Comparison of ENCODE assay signal across 16 mouse cellular contexts in the genomic region with DNA sequence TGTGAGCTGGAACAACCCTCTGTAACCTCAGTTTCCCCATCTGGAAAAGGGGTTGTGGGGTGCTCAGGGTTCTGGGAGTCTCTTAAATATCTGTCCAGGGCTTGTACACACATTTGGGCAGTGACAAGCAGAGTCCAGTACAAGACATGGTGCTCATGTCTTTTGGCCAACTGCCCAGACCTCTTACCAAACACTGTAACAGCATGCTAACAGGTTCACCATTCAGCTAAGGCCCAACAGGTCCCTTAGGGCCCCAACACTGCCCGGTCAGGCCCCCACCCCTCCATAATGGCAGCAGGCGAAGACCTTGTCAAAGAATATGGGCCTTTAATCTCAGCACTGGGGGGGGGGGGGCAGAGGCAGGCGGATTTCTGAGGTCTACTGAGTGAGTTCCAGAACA. TPM values are rescaled to one million over a fixed set of nuclear protein-coding genes. Genes with fewer than 3 reads are reported as not detected.
A peak's percentile ranks its signal among the peaks of the same experiment; 100 is the strongest.
DNase-seq lines count a peak whose midpoint lies in the region; ATAC-seq and TF ChIP-seq lines count a peak whose summit lies in the region.
"Had no signal": no experiment of that assay in that cellular context is flagged by ENCODE, and none has a peak within 500 bp of the region (broad histone marks: within the 10 kb centered on the region; RNA-seq: fewer than 3 reads in every experiment).

No protein-coding gene starts in this region.

- no peaks in the 10 kb centered on the region for H3K9me3 ChIP-seq in heart, embryonic 14.5 days (ENCODE audit: control insufficient read depth, low read length)
- no peaks in the 10 kb centered on the region for H3K9me3 ChIP-seq in lung, postnatal 0 days (ENCODE audit: low read length)
- H3K9me3 ChIP-seq: forebrain, embryonic 15.5 days; midbrain, embryonic 10.5 days had no signal

- no peak for TF ChIP-seq CTCF in lung, postnatal 0 days (IDR thresholded peaks at IDR 0.05)

- peak; percentile 46; the same call in 1 of the 2 replicates for ATAC-seq in heart, embryonic 14.5 days (ENCODE audit: insufficient number of reproducible peaks, insufficient read depth, low FRiP score, low read depth)
- peak; percentile 60 for ATAC-seq in lung, postnatal 0 days
- ATAC-seq: activated CD4-positive, CD25-positive, alpha-beta regulatory T cell, adult 4 months; forebrain, embryonic 15.5 days had no signal

- H3K27ac ChIP-seq in heart, embryonic 14.5 days (replicated peaks in 1 of 2; ENCODE audit: control insufficient read depth in 1 of 2, insufficient read depth in 1 of 2, low read depth in 2 of 2, low read length in 2 of 2) = peak overlapping the region; percentile 84 to 89
- peak overlapping the region; percentile 73 for H3K27ac ChIP-seq in lung, postnatal 0 days (ENCODE audit: low read length)
- H3K27ac ChIP-seq: forebrain, embryonic 15.5 days; midbrain, embryonic 10.5 days had no signal

- H3K9ac ChIP-seq in heart, embryonic 14.5 days (ENCODE audit: low read length) = no peak overlapping the region; the same call in 1 of the 2 replicates
- H3K9ac ChIP-seq in lung, postnatal 0 days (replicated peaks; ENCODE audit: low read depth) = no peak overlapping the region
- H3K9ac ChIP-seq: forebrain, embryonic 15.5 days had no signal

- no peak overlapping the region for H3K4me3 ChIP-seq in heart, embryonic 14.5 days (ENCODE audit: control insufficient read depth in 1 of 2, insufficient read depth in 1 of 2, low read depth in 1 of 2, low read length in 2 of 2)
- no peak overlapping the region for H3K4me3 ChIP-seq in lung, postnatal 0 days (ENCODE audit: low read depth, low read length)
- H3K4me3 ChIP-seq: forebrain, embryonic 15.5 days; midbrain, embryonic 10.5 days had no signal

- peaks cover 44 to 71% of the 10 kb centered on the region in 2 experiments for H3K4me1 ChIP-seq in heart, embryonic 14.5 days (ENCODE audit: control insufficient read depth in 2 of 2, insufficient read depth in 2 of 2, low read length in 2 of 2)
- no peaks in the 10 kb centered on the region for H3K4me1 ChIP-seq in lung, postnatal 0 days (ENCODE audit: insufficient read depth, low read depth, low read length)

- no peaks in the 10 kb centered on the region for H3K36me3 ChIP-seq in heart, embryonic 14.5 days (ENCODE audit: control insufficient read depth, insufficient read depth, low read length)
- no peaks in the 10 kb centered on the region for H3K36me3 ChIP-seq in lung, postnatal 0 days (ENCODE audit: insufficient read depth, low read length)
- H3K36me3 ChIP-seq: forebrain, embryonic 15.5 days; midbrain, embryonic 10.5 days had no signal

- 39% methylated on average over 3 of the region's 3 CpGs for WGBS in heart, embryonic 14.5 days
- WGBS in lung, postnatal 0 days = 56% methylated on average over 3 of the region's 3 CpGs

- H3K27me3 ChIP-seq in heart, embryonic 14.5 days (ENCODE audit: control insufficient read depth, insufficient read depth, low read length) = no peaks in the 10 kb centered on the region
- no peaks in the 10 kb centered on the region for H3K27me3 ChIP-seq in lung, postnatal 0 days (replicated peaks; ENCODE audit: insufficient read depth, low read length)
- H3K27me3 ChIP-seq: forebrain, embryonic 15.5 days had no signal

- peak; percentile 41 to 51 for DNase-seq in kidney, postnatal 36 days
- DNase-seq in kidney, adult 11 months = no peak
- DNase-seq in adrenal gland, postnatal 25 days = peak; percentile 30
- DNase-seq in lung, postnatal 0 days (ENCODE audit: low spot score) = peak; percentile 80
- DNase-seq in cerebellum, adult 18-20 months = no peak
- no peak for DNase-seq in right cerebral cortex, adult 18-20 months
- DNase-seq: cerebellum, adult 11-12 months; right cerebral cortex, postnatal 4 days had no signal

- TF ChIP-seq EP300 in lung, postnatal 0 days (IDR thresholded peaks at IDR 0.05) = no peak

- peak overlapping the region; percentile 38; the same call in 1 of the 2 replicates for H3K4me2 ChIP-seq in heart, embryonic 14.5 days (ENCODE audit: low read length)
- no peak overlapping the region for H3K4me2 ChIP-seq in lung, postnatal 0 days (replicated peaks; ENCODE audit: low read depth, low read length)
- H3K4me2 ChIP-seq: forebrain, embryonic 15.5 days had no signal

RNA-seq across cellular contexts. Expression of gene Crybb3, which starts 26.3 kb away (rescaled TPM):
- 0.70 TPM in 1 of 2 replicates, not detected in the other for total RNA-seq in adrenal gland, postnatal 25 days (2021)
- 0.91 and 1.1 TPM in 2 replicates for polyA plus RNA-seq in heart, embryonic 14.5 days (2014; fragmentation: Nextera tagmentation; extraction: Ambion mirVana)
- 0.57 and 1.5 TPM in 2 replicates for polyA plus RNA-seq in lung, postnatal 0 days (2015; fragmentation: Nextera tagmentation; extraction: Ambion mirVana)
- total RNA-seq: hematopoietic stem cell, adult 5-6 weeks had no signal
- polyA plus RNA-seq: activated CD4-positive, CD25-positive, alpha-beta regulatory T cell, adult 4 months had no signal

RNA-seq across cellular contexts. Expression of gene Crybb2, which starts 37.8 kb away (rescaled TPM):
- not detected in 2 replicates for total RNA-seq in adrenal gland, postnatal 25 days (2021)
- polyA plus RNA-seq in heart, embryonic 14.5 days (2014; fragmentation: Nextera tagmentation; extraction: Ambion mirVana) = not detected in 2 replicates
- not detected in 2 replicates for polyA plus RNA-seq in lung, postnatal 0 days (2015; fragmentation: Nextera tagmentation; extraction: Ambion mirVana)
- total RNA-seq: ES-E14; hematopoietic stem cell, adult 5-6 weeks; left cerebral cortex, postnatal 14 days had no signal
- polyA plus RNA-seq: activated CD4-positive, CD25-positive, alpha-beta regulatory T cell, adult 4 months; forebrain, embryonic 15.5 days; kidney, embryonic 14.5 days; midbrain, embryonic 10.5 days had no signal

Comparison
In these comparisons a context has a peak if more than half of its experiments do, and no peak if none do; other contexts are left out.
1. DNase-seq: peak in kidney, postnatal 36 days (2 of 2), adrenal gland, postnatal 25 days (single experiment) and lung, postnatal 0 days (single experiment); none in kidney, adult 11 months (single experiment), cerebellum, adult 18-20 months (0 of 2) and right cerebral cortex, adult 18-20 months (single experiment).